Mouse (Mus musculus) embryo, embryonic 11 days (tissue): Measurements from ENCODE around the gene Ccdc159.

ENCODE experiments used
- DNase-seq: peaks from one replicate; pipeline ENCODE4 v3.0.0-alpha.2; 2015

Gene Ccdc159

DNA sequence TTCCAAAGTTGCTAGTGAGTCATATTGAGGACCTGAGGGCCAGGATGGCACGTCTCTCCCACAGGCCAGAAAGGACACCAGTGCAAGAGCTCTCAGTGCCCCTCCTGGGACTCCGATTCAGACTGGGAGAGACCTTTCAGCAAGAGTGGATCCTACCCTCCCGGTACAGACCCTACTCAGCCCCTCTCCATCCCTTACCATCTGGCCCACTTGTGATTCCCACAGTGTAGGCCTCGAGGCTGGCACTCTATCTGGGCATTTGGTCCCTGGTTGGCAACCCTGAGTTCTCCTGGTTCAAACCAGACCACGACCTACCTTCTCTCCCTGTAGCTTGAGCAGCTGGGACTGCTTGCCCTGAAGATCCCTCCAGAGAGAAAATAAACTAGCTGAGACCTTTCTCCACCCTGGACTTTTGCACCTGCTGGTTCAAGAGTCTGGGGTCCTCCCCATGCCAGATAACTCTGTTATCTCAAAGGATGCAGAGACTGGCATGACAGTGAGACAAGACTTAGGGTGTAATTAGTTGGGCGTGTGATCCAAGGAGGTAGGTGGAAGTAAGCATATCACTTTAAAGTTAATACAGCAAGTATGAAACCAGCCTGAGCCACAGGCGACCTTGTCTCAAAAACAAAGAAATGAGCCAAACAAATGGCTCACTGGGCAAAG is 8.3 kb downstream of the Ccdc159 start:
- no peak for DNase-seq

DNA sequence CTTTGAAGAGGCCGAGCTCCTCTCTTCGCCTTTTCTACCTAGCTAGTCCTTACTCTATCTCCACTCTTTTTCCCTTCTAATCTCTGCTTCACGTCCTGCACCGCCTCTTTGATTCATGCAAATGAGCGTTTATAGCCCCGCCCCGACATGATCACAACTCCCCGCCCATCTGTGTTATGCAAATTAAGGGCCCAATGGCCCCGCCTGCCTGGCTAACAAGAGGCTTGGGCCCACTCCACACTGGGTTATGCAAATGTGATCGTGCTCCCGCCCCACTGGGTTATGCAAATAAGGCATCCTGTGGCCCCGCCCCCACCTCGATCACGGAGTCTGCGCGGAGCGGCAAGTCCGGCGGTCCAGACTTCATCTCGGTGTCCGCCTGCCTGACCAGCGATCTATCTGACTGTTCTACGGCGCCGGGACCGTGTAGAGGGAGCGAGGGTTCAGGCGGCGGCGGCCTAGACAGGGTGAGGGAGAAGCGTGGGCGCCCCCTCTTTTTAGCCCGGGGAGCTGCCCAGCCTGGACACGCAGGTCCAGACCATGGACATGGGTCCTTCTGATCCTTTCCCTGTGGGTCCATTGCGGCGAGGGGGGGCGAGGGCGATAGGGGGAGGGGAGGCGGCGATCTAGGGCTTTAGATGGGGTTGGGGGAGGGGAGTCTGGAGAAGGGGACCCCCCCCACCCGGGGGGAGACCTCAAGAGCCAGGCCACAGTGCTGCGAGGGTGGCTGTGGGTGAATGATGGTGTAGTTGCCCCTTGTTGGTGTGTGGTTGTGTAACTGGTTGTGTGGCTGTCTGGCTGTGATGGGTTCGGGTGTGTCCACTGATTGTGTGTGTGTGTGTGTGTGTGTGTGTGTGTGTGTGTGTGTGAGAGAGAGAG is 9.7 kb downstream of the Ccdc159 start, which contains the start of gene Plppr2:
Gene Plppr2, plus strand, starts transcription at position 342 of the 879 bp plus-strand sequence.
- peak; percentile 99 for DNase-seq

DNA sequence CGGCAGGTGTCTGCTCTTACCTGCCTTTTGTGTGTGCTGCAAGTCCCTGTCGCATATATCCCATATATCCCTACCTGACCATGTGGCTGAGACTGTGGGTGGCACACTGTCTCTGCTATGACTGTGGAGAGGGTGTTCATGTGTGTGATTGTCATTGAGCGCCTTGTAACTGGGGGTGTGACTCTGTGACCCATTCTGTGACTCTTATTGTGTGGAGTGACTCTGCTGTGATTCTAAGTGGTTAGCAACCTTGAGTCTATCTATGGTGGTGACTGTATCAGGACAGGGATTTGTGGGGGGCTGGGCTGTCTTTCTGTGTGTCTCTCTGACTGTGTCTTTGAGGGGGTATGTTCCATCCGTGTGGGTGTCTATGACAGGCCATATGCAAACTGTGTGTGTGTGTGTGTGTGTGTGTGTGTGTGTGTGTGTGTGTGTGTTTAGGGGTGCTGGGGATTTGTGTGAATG is 10.5 kb downstream of the Ccdc159 start:
- DNase-seq: no peak

DNA sequence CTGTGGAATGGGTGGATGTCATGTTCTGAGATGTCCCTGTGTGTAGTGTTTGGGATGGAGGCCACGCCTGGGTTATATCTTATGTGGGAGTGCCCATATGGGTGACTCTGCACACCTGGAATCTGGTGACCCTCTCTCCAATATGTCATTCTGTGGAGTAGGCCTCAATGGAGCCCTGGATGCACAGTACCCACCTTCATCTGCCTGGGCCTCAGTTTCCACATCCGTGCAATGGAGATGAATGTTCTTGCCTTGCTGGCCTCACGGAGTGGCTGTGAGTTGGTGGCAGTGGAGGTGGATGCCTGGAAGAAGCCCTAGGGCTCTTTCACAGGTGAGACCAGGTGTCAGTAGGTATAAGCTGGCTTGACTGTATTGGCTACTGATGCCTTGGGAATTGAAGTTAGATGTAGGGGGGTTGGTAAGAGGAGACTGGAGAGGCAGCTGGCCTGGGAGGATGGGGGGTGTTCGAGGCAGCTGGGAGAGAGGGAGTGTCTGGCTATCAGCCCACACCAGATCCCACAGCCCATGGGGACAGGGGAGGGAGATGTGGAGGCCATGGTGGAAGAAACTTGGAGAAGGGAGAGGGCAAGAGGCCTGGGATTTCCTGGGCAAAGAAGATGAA is 11.1 kb downstream of the Ccdc159 start:
- no peak for DNase-seq

DNA sequence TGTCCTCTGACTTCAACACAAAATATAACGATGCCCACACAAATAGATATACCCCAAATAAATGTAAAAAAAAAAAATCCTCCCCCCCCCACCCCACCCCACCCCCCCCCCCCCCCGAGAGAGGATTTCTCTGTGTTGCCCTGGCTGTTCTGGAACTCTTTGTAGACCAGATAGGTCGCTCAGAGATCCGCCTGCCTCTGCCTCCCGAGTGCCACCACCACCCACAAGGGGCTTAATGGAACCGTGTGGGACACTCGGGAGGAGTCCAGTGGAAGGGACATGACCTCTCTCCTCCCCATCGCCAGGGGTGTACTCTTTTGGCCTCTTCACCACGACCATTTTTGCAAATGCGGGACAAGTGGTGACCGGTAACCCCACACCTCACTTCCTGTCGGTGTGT is 15.8 kb downstream of the Ccdc159 start:
- DNase-seq: no peak

DNA sequence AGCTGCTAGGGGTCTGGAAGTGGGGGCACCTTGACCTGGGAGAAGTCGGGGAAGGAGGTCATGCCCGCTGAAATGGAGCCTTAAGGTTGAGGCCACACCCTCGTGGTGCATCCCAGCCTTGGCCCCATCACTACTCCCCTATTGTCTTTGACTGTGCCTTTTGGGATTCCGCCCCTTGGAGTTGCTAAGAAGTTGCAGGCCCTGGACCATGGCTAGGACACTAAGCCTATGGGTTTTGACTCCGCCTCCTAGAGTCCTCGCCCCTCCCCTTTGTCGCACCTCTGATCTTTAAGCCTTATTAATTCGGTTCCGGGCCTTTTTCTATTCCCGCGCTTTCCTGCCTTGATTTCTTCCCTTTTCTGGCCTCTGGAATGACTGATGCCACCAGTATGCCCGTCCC is 16.4 kb downstream of the Ccdc159 start:
- no peak for DNase-seq

DNA sequence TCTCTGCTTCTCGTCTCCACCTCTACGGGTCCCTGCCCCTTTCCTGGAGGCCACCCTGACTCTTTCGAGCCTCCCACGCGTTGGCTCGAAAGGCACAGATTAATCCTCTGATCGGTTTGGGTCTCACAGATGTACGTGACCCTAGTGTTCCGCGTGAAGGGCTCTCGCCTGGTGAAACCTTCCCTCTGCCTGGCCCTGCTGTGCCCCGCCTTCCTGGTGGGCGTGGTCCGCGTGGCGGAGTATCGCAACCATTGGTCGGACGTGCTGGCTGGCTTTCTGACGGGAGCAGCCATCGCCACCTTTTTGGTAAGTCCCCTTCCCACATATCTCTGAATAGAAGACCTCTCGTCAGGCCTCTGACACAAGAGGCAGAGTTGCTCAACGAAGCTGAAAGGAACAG is 17.0 kb downstream of the Ccdc159 start:
- peak; percentile 35 for DNase-seq

DNA sequence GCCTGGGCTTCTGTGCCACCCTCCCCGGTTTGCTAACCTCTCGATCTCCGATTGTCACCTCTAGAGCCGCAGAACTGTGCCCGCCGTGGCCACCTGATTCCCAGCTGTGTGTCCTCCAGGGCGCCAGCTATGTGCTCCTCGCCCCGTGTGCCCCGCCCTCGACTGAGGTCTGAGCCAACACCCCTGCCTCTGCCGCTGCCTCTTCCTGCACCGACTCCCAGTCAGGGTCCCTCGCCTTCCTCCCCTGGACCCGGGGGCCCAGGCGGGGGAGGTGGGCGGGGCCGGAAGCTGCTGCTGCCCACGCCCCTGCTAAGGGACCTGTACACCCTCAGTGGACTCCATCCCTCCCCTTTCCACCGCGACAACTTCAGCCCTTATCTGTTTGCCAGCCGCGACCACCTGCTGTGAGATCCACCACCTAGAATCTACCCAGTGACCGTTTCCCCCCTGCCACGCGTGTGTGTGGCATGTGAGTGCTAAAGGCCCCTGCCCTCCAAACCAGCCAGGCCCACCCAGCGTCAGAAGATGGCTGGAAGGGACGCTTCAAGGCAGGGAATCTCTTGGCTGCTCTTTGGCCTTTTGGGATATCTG is 20.4 kb downstream of the Ccdc159 start:
- DNase-seq: no peak

DNA sequence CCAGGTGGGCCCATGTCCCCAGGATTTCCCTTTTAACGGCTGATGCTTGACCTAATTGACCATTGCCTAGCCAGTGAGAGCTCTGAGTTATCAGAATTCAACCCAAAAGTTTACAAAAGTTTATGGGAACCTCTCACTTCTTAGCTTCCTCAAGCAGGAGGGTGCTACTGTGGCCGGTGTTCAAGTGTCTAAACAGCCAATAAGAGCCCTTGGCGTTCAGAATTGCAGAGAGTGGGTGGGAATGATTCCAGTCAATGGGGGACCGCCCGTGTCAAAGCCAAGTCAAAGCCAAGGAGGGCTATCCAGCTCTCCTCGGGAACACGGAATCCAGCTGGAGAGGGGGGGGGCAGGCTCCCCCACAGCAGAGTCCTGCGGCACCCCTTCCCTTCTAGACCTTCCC is 20.9 kb downstream of the Ccdc159 start:
- DNase-seq: no peak

DNA sequence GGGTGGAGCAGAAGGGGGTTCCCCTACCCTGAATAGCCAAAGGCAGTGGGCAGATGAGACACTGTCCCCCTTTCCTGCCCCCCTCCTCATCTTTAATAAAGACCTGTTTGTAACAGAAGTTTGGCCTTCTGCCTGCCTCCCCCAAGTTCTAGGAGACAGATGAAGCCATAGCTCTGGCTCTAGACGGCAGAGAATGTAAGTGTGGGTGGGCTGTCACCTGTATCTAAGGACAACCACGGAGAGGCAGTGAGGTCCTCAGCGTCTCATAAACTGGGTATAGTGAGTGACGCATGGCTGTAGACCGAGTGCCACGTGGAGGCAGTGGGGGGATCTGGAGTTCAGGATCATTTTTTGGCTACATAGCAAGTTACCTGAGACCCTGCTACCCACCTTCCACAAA is 21.5 kb downstream of the Ccdc159 start:
- no peak for DNase-seq

DNA sequence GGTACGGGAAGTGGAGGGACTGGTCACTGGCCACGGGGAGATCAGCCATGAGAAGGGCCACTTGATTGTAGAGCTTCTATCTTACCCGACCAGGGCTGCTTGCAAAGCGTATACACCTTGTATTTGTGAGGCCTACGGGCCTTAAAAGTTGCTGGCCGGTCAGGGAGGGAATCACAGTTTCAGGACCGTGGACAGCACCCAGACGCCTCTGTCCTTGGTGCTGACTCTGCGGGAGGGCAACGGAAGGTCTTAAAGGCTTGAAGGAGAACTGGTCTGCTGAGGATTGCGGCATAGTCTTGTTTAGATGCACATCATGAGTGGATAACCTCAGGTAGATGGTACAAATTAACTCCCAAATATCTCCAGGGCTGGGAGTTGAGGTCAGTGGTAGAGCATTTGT is 23.1 kb downstream of the Ccdc159 start:
- DNase-seq: peak; percentile 65

DNA sequence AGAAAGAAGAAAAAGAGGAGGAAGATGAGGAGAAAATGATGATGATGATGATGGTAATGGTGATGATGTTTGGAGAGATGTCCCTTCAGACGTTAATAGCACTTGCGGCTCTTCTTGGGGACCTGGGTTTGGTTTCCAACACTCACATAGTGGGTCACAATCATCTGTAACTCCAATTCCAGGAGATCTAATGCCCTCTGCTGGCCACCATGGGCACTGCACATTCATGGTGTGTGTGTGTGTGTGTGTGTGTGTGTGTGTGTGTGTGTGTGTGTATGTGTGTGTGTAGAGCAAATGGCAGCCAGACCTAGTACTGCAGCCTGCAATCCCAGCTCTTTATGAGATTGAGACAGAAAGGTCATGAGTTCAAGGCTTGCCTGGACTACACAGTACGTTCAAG is 24.7 kb downstream of the Ccdc159 start:
- DNase-seq: no peak

DNA sequence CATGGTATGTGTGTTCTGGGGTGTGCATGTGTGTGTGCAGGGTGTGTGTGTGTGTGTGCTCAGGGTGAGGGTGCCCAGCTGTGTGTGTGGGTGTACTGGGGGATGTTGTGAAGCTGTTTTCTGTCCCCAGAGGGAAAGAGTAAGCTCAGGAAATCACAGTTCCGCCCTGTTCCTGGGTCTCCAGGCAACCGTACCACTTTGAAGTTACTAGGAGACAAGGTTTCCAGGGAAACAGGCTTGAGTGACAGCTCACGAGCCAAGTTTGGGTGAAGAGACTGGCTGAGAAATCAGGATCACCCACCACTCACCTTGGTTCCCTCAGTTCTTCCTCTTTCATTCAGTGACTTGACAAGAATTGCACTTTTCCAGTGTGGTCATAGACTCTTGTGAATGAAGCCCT is 26.3 kb downstream of the Ccdc159 start:
- peak; percentile 44 for DNase-seq

DNA sequence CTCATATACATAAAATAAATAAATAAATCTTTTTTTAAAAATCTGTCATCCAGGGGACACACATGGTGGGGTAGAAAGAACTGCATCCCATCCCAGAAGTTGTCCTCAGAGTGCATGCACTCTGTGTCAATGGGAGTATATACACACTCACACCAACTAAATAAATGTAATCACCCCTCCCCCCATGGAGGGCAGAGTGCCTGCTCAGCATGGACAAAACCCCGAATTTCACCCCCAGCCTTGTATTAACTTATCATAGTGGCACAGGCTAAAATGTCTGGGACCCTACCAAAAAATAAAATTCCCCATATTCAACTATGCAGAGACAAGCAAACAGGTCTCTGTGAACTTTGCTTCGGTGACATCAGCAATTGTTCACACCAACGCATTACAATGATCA is 27.4 kb downstream of the Ccdc159 start:
- DNase-seq: no peak

DNA sequence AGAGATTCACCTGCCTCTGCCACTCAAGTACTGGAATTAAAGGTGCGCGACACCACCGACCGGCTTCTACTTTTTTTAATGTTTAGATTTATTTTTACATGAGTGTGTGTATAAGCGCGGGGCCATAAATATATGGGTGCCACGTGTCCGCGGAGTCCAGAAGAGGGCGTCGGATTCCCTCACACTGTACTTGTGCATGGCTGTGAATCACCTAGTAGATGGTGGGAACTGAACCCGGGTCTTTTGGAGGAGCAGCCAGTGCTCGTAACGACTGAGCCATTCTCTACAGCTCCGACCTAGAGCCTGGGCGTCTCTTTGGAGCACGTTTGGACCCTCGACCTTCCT is 27.9 kb downstream of the Ccdc159 start:
- DNase-seq: no peak

DNA sequence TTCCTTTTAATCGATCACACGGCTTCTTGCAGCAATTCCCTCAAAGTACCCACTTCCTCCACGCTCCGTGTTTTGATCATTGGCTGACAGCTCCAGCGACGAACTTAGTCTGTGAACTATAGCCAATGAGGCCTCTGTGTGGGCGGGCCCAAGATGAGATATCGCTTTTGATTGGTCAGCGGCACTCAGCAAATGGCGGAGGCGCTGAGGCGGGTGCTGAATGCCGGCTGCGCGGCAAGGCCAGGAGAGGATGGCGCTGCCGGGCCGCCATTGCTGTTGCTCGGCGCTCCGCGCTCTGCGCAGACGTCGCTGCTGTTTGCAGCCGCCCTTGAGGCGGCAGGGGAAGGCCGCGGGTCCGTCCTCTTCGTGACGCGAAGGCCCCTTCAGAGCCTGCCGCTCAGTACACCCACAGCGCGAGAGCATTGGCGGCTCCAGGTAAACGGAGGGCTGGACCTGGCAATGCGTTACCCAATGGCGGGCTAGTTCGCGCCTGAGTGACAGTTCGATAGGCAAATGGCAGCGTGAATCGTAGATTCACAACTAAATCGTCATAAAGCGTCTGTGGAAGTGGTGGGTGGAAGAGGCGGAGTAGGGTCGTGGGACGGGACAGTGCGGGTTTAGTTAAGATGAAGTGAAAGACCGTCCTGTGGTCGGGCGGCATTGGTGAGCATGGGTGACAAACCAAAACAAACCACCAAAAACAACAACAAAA is 28.5 kb downstream of the Ccdc159 start, which contains the start of gene Swsap1:
Gene Swsap1, plus strand, starts transcription at position 186 of the 712 bp plus-strand sequence.
- DNase-seq: peak; percentile 97

DNA sequence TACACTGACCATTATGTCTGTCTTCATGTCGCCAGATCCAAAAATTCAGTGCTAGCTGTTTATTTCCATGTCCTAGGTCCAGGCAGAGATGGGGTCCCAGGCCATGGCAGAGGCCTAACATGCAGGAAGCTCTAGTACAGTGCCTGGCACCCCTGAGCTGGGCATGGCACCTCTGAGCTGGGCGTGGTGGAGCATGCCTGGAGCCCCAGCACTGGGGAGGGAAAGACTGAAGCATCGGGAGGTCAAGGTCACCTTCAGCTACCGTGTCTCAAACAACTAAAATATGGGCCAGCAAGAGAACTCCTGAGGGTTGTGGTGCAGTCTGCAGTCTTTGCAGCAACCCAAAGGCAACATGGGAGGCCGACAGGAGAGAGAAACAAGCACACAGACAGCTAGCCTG is 31.1 kb downstream of the Ccdc159 start:
- DNase-seq: no peak

DNA sequence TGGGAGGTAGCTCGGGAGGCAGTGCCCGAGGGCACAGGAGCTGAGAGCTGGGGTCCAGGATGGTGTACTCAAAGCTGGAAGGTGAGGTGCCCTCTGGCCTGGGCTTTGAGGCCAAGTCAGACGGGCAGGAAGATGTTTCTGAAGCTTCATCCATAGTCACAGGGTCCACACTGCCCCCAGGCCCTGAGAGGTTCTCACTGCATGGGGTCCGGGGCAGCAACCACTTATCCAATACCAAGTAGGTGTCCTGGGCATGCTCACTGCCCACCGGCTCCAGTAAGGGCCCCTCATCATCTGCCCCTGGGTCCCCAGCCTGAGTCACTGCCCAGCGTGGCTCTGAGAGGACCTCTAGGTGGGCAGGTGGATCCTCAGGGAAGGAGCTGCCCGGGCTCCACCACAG is 32.0 kb downstream of the Ccdc159 start:
- DNase-seq: no peak

DNA sequence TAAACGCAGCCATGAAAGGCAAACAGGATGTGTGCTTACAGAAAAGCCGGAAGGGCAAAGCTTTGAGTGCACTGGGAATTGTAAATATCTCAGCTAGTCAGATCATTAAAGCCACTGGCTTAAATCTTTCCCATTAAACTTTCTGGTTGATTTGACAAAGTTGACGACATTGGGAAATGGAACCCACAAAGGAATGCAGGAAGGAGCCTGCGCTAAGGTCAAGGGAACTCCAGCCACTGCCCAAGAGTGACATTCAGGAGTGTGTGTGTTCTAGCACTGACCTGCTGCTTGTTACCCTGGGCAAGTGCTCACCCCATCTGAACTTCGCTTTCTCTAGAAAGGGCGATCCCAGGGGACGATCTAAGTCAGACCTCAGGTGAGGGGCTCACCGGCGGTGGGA is 32.9 kb downstream of the Ccdc159 start:
- no peak for DNase-seq

DNA sequence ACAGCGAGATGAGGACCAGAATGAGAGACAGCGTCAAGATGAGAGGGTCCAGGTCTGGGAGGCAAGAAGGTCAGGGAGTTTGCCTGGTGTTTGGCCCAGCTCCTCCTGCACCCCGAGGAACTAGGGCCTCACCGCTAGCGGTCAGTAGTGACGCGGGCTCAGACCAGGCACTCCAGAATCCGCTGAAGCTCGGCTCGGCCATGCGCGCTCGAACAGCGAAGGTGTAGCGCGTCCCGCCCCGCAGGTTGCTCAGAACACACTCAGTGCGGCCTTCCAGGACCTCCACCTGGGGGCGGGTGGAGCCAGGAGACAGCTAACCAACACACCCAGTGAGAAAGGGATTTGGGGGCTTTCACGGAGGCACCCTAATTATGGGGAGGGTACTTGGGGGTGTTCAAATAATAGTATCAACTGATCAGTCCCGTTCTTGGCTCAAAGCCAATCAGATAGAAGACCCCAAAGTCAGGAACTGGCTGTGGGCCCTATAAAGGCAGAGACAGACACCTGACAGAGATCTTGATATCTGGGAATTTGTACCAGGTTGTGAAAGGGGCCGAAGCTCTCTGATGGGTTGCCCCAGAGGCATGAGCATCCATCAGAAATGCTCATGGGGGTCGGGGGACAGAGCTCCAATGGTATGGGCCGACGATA is 33.4 kb downstream of the Ccdc159 start:
- DNase-seq: peak; percentile 57

DNA sequence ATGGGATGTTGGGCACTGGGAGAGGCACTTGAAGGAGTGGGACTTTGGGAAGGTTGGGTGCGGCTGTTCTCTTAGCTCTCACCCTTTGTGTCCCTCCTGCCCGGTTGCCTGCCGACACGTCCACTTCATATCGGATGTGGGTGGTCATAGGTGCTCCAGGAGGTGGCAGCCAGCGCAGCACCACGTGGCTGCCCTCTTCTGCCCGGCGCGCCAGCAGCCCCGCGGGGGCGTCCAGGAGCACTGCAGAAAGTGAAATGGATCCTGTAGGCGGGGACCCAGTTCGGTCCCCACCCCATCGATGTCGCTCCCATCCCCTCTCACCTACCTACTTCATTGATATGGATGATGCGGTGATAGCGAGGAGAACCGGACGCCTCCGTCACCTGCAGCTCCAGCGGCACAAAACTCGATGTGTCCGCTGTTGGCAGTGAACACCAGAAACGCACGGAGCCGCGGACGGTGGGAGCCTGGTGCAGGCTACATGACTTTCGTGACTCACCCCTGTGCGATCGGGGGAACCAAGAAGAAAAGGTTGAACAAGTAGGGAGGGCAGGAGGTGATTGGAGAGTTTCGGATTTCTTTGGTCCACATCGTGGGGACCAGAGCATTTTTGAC is 34.2 kb downstream of the Ccdc159 start:
- no peak for DNase-seq

DNA sequence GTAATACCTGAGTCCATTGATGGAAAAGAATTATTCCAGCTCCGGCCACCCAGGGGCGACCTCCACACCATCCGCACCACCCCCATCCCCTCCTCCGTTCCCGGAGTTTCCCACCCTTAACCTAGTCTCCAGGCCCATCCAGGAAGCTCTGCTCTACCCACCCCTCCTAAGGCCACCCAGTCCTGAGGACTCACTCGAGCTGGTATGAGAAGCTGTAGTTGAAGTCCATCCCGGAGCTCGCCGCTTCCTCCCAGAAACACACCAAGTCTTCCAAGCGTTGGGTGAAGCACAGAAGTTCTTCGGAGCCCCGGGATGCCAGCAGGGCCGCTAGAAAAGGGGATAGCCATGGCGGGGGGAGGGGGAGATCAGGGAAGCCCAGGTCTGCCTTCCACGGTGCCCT is 34.7 kb downstream of the Ccdc159 start:
- no peak for DNase-seq
